Mouse (Mus musculus): ENCODE results near the gene Spice1. TPM values are rescaled to one million over a fixed set of nuclear protein-coding genes. Genes with fewer than 3 reads are reported as not detected.
A peak's percentile ranks its signal among the peaks of the same experiment; 100 is the strongest.

Gene Spice1
- total and polyA plus RNA-seq, 3 experiments: 5.9 to 27.7 (median 20.9) TPM

GRCm38 (mm10) chr16:44383549-44383948 lies 36.6 kb downstream of the Spice1 start:
- H3K27me3 ChIP-seq (ENCODE audit: insufficient read depth, low read length): no peaks in the 10 kb centered on the region
- H3K36me3 ChIP-seq (replicated peaks): peaks cover 64% of the 10 kb centered on the region
- no peaks in the 10 kb centered on the region for H3K4me1 ChIP-seq (ENCODE audit: insufficient read depth, low read depth, low read length)
- no peak overlapping the region for H3K4me3 ChIP-seq (ENCODE audit: low read depth, low read length)
- ATAC-seq (ENCODE audit: extremely low read depth, insufficient number of reproducible peaks, low FRiP score, poor library complexity, severe bottlenecking) (no peak), DNase-seq (ENCODE audit: low spot score) (no peak)
- H3K9me3 ChIP-seq (replicated peaks): no peaks in the 10 kb centered on the region
- TF ChIP-seq CTCF (IDR thresholded peaks at IDR 0.05; ENCODE audit: low read depth, low read length) (no peak), GATA1 (IDR thresholded peaks at IDR 0.05; ENCODE audit: borderline replicate concordance, low read length) (no peak), TAL1 (conservative IDR thresholded peaks at IDR 0.05; ENCODE audit: low read depth, low read length) (no peak), GATA2 (IDR thresholded peaks at IDR 0.05; ENCODE audit: borderline replicate concordance, low read depth, low read length) (no peak), POLR2AphosphoS5 (IDR thresholded peaks at IDR 0.05; ENCODE audit: insufficient replicate concordance, low read depth, low read length) (no peak)

GRCm38 (mm10) chr16:44384251-44384650 lies 37.3 kb downstream of the Spice1 start:
- Histone ChIP-seq H3K4me3 (ENCODE audit: low read depth, low read length) (no peak overlapping the region), H3K4me1 (ENCODE audit: insufficient read depth, low read depth, low read length) (no peaks in the 10 kb centered on the region), H3K36me3 (replicated peaks) (peaks cover 64% of the 10 kb centered on the region), H3K9me3 (replicated peaks) (no peaks in the 10 kb centered on the region), H3K27me3 (ENCODE audit: insufficient read depth, low read length) (no peaks in the 10 kb centered on the region)
- TF ChIP-seq TAL1 (conservative IDR thresholded peaks at IDR 0.05; ENCODE audit: low read depth, low read length) (no peak), GATA1 (IDR thresholded peaks at IDR 0.05; ENCODE audit: borderline replicate concordance, low read length) (no peak), POLR2AphosphoS5 (IDR thresholded peaks at IDR 0.05; ENCODE audit: insufficient replicate concordance, low read depth, low read length) (no peak), CTCF (IDR thresholded peaks at IDR 0.05; ENCODE audit: low read depth, low read length) (no peak), GATA2 (IDR thresholded peaks at IDR 0.05; ENCODE audit: borderline replicate concordance, low read depth, low read length) (no peak)
- DNase-seq (ENCODE audit: low spot score) (no peak), ATAC-seq (ENCODE audit: extremely low read depth, insufficient number of reproducible peaks, low FRiP score, poor library complexity, severe bottlenecking) (no peak)

- Histone ChIP-seq H3K9me3 (replicated peaks) (no peaks in the 10 kb centered on the region), H3K27me3 (ENCODE audit: insufficient read depth, low read length) (peaks cover 9% of the 10 kb centered on the region), H3K4me1 (ENCODE audit: insufficient read depth, low read depth, low read length) (peaks cover 13% of the 10 kb centered on the region), H3K36me3 (replicated peaks) (peaks cover 23% of the 10 kb centered on the region), H3K4me3 (ENCODE audit: low read depth, low read length) (no peak overlapping the region)
- ATAC-seq (ENCODE audit: extremely low read depth, insufficient number of reproducible peaks, low FRiP score, poor library complexity, severe bottlenecking) (peak; percentile 70), DNase-seq (ENCODE audit: low spot score) (peak; percentile 25)
- no peak for TF ChIP-seq TAL1 (conservative IDR thresholded peaks at IDR 0.05; ENCODE audit: low read depth, low read length)
- peak; percentile 95 for TF ChIP-seq CTCF (IDR thresholded peaks at IDR 0.05; ENCODE audit: low read depth, low read length)
- no peak for TF ChIP-seq GATA2 (IDR thresholded peaks at IDR 0.05; ENCODE audit: borderline replicate concordance, low read depth, low read length)
- TF ChIP-seq GATA1 (IDR thresholded peaks at IDR 0.05; ENCODE audit: borderline replicate concordance, low read length): no peak
- TF ChIP-seq POLR2AphosphoS5 (IDR thresholded peaks at IDR 0.05; ENCODE audit: insufficient replicate concordance, low read depth, low read length): no peak
Observed at GRCm38 (mm10) chr16:44391877-44392548, 45.1 kb downstream of the Spice1 start.

GRCm38 (mm10) chr16:44394577-44395243 lies 47.8 kb downstream of the Spice1 start, which contains the start of gene Cfap44:
TSS of gene Cfap44 (plus strand) at chr16:44394796.
- Histone ChIP-seq H3K36me3 (replicated peaks) (peaks cover under 1% of the 10 kb centered on the region), H3K27me3 (ENCODE audit: insufficient read depth, low read length) (peaks cover 9% of the 10 kb centered on the region), H3K4me3 (ENCODE audit: low read depth, low read length) (no peak within 1 kb of the TSS), H3K4me1 (ENCODE audit: insufficient read depth, low read depth, low read length) (peaks cover 13% of the 10 kb centered on the region), H3K9me3 (replicated peaks) (no peaks in the 10 kb centered on the region)
- TF ChIP-seq GATA1 (IDR thresholded peaks at IDR 0.05; ENCODE audit: borderline replicate concordance, low read length) (no peak), TAL1 (conservative IDR thresholded peaks at IDR 0.05; ENCODE audit: low read depth, low read length) (no peak), GATA2 (IDR thresholded peaks at IDR 0.05; ENCODE audit: borderline replicate concordance, low read depth, low read length) (no peak), POLR2AphosphoS5 (IDR thresholded peaks at IDR 0.05; ENCODE audit: insufficient replicate concordance, low read depth, low read length) (no peak), CTCF (IDR thresholded peaks at IDR 0.05; ENCODE audit: low read depth, low read length) (no peak)
- peak; percentile 4 for DNase-seq (ENCODE audit: low spot score)
- ATAC-seq (ENCODE audit: extremely low read depth, insufficient number of reproducible peaks, low FRiP score, poor library complexity, severe bottlenecking): peak; percentile 40; the same call in 1 of the 2 replicates

DNA sequence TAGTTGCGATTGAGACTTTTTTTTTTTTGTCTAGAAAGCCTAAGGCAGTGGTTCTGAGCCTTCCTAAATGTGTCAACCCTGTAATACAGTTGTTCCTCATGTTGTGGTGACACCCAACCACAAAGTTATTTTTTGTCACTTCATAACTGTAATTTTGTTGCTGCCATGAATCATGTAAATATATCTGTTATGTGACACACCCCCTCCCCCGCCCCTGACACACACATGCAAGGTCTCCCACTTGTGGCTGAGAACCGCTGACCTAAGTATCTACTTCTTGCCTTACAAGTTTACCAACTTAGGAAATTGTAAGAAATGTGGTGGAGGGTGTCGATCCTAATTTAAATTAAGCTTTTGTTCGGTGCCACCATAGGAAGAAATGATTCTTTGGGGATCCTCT lies 58.0 kb downstream of the Spice1 start:
- Histone ChIP-seq H3K4me1 (ENCODE audit: insufficient read depth, low read depth, low read length) (no peaks in the 10 kb centered on the region), H3K27me3 (ENCODE audit: insufficient read depth, low read length) (peaks cover 5% of the 10 kb centered on the region; the same call in 1 of the 2 replicates), H3K36me3 (replicated peaks) (no peaks in the 10 kb centered on the region), H3K4me3 (ENCODE audit: low read depth, low read length) (no peak overlapping the region), H3K9me3 (replicated peaks) (no peaks in the 10 kb centered on the region)
- no peak for ATAC-seq (ENCODE audit: extremely low read depth, insufficient number of reproducible peaks, low FRiP score, poor library complexity, severe bottlenecking)
- DNase-seq (ENCODE audit: low spot score): no peak
- no peak for TF ChIP-seq POLR2AphosphoS5 (IDR thresholded peaks at IDR 0.05; ENCODE audit: insufficient replicate concordance, low read depth, low read length)

GRCm38 (mm10) chr16:44407211-44407610 lies 60.3 kb downstream of the Spice1 start:
- no peaks in the 10 kb centered on the region for H3K9me3 ChIP-seq (replicated peaks)
- TF ChIP-seq POLR2AphosphoS5 (IDR thresholded peaks at IDR 0.05; ENCODE audit: insufficient replicate concordance, low read depth, low read length) (no peak), TAL1 (conservative IDR thresholded peaks at IDR 0.05; ENCODE audit: low read depth, low read length) (no peak), GATA2 (IDR thresholded peaks at IDR 0.05; ENCODE audit: borderline replicate concordance, low read depth, low read length) (no peak), CTCF (IDR thresholded peaks at IDR 0.05; ENCODE audit: low read depth, low read length) (no peak), GATA1 (IDR thresholded peaks at IDR 0.05; ENCODE audit: borderline replicate concordance, low read length) (no peak)
- DNase-seq (ENCODE audit: low spot score) (no peak), ATAC-seq (ENCODE audit: extremely low read depth, insufficient number of reproducible peaks, low FRiP score, poor library complexity, severe bottlenecking) (no peak)
- H3K36me3 ChIP-seq (replicated peaks): no peaks in the 10 kb centered on the region
- H3K27me3 ChIP-seq (ENCODE audit: insufficient read depth, low read length): peaks cover 6% of the 10 kb centered on the region; the same call in 1 of the 2 replicates
- H3K4me3 ChIP-seq (ENCODE audit: low read depth, low read length): no peak overlapping the region
- no peaks in the 10 kb centered on the region for H3K4me1 ChIP-seq (ENCODE audit: insufficient read depth, low read depth, low read length)

Data from G1E (cell line).